Mouse (Mus musculus) splenic B cell, adult 2 months (primary cell): Measurements from ENCODE around the gene Pou2af1.

ENCODE experiments used
- DNase-seq: peaks from one replicate; pipeline ENCODE4 v3.0.0-alpha.2; 2011; ENCODE audit warnings: low read depth, low spot score
- H3K27me3 ChIP-seq: 2 replicates; pipeline ENCODE4 v1.6.1; 2012; ENCODE audit warnings: mild to moderate bottlenecking, low read length, moderate library complexity, mixed read lengths; ENCODE audit not compliant: control insufficient read depth, poor library complexity, insufficient read depth, severe bottlenecking
- H3K36me3 ChIP-seq: 2 replicates; pipeline ENCODE4 v1.6.1; 2012; ENCODE audit warnings: mild to moderate bottlenecking, low read length, moderate library complexity, mixed read lengths; ENCODE audit not compliant: control insufficient read depth, poor library complexity, insufficient read depth, severe bottlenecking

Pou2af1 gene

DNA sequence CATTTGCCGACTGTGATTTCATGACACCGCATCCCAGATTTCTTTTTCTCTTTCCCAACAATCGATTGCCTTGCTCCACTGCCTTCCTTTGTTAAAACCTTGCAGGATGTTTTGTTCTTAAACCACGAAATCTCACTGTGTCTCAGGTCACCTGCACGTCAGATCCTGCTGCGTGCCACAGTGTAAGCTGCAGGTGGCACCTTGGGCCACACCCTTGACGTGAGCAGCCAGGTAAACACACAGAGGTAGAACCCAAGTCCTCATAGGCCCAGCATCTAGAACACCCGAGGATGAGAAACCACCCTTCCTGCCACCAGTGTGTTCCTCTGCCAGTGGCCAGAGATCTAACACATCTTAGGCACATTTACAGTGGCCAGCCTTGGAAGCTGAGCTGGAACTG, 57.6 kb downstream of the Pou2af1 start:
- DNase-seq, result no peak
- Histone ChIP-seq H3K27me3 (no peaks in the 10 kb centered on the region), H3K36me3 (peaks cover 8% of the 10 kb centered on the region)

DNA sequence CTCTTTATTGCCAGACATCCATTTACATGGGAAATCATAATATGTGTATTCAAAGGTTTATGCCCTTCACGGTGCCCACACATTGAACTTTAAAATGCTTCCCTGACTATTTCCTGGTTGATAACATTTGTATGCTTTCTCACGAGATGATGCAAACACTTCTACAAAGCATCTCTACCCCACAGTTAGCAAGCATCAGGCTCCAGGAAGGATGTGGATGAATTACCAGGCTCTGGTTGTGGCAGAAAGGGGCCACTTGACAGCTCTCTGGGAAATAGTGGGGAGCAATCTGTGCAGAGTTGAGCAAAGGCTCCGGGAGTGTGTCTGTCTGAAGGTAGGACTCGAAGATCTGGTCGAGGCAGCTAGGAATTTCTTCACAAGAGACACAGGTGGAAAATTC, 58.6 kb downstream of the Pou2af1 start:
- peaks cover 8% of the 10 kb centered on the region for H3K36me3 ChIP-seq
- no peak for DNase-seq
- H3K27me3 ChIP-seq, result no peaks in the 10 kb centered on the region

DNA sequence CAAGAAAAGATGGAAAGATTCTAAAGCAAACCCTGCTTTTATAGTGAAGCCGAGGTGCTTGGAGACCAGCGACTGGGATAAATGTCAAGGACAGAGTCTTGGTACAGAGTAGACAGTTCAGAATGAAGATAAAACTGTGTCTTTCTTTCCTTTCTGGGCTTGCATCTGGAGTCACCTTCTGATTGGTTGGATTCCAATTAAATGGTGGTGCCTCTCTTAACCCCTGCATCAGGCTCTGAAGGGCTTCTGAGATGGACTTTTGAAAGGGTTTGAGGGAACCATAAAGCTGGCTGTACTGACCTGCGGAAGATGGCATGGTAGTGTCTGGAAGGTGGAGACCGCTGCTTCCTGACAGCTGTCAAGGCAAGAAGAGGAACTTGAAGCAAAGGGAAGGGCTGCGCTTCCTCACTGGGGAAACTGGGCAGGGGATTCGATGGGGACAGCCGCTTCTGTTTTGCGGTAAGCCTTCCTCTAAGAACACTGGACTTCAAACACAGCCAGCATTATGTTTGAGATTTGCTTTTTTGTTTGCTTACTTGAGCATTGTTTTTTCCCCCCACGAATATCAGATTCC, 60.2 kb downstream of the Pou2af1 start:
- peak; percentile 26 for DNase-seq
- Histone ChIP-seq H3K36me3 (peaks cover 8% of the 10 kb centered on the region), H3K27me3 (no peaks in the 10 kb centered on the region)

DNA sequence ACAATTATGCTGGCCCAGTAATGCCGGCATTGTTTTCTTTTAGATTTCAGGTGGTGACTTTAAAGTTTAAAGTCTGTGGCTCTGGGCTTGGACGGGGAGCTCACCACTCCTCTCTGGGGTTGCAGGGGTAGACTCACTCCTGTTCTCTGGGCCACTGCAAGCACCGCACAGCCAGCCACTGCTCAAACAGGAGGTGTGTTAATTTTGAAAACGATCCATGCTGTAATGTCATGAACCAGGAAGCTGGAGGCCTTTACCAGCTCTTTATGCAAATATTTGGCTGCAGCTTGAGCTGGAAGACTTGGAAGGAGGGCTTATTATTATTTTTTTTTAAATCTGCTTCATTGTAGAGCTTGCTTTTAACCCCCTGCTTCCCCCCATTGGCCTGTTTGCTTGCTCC, 61.2 kb downstream of the Pou2af1 start:
- no peaks in the 10 kb centered on the region for H3K27me3 ChIP-seq
- no peak for DNase-seq
- H3K36me3 ChIP-seq, result peaks cover 4% of the 10 kb centered on the region

DNA sequence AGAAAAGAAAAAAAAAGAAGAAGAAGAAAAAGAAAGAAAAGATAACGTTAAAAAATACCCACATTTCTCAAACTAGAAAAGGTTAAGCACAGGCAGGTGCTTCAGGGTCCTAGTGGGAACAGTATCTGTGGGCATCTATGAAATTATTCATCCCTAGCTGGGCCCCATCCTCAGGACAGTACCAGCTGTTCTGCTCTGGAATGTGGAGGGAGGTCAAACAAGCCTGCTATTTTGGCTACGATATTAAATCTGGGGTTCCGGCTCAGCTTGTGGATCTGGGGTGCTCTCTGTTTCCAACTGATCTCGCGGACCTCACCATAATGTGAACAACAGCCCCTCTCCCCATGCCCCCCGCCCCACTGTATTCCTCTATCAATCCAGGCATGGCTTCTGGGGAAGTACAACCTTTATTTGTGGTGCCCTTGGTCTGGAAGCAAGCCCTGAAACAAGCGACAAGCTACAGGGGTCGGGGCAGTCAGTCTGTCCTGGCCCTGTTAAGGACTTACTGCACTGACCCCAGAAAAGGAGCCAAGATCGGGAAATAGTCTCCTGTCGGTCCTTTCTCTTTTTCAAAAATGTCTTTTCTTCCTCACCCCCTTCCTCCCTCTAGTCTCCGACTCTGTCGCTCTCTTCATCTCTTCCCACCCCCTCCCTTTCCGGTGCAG, 64.5 kb downstream of the Pou2af1 start:
- no peak for DNase-seq
- Histone ChIP-seq H3K36me3 (no peaks in the 10 kb centered on the region), H3K27me3 (no peaks in the 10 kb centered on the region)

DNA sequence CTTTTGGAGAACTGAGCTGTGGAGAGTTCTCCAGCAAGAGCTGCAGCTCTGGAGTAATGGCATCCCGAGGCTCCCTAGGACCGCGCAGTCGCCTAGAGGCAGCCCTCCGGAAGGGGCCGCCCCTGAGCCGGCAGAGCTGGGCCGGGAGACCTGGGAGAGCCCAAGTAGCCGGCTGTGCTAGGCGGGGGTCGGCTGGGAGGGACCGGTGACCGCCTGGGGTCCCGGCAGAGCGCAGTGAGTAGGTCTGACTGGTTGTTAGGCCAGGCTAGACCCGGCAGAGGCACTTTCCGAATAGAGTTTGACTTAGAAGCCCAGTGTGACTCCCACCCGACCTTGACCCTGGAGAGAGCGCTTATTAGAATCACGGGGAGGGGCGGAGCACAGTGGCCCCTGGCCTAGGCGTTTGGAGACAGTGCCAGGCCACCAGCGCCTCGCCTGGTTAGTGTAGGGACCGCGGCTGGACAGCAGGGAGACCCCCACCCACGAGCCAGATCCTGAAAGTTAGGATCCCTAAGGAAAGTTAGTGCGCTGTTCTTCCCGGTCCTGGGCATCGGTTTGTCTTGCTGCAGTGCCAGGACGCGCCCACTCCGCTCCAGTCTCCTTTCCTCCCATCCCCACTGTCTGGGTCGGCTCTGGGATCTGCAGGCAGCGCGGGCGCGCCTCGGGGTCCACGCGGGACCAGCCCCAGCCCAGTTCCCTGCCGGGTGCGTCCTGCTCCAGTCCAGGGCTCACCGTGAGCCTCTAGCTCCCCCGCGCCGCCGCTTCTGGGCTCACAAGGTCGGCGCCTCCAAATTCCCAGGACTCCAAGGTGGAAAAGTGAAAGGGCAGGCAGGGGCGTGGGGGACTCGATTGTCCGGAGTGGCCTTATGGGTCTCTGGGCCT, 65.2 kb downstream of the Pou2af1 start, which contains the start of gene Colca2:
Colca2 (minus strand) TSS at position 70 of the 882 bp plus-strand sequence.
- Histone ChIP-seq H3K36me3 (no peaks in the 10 kb centered on the region), H3K27me3 (no peaks in the 10 kb centered on the region)
- DNase-seq, result peak; percentile 25

DNA sequence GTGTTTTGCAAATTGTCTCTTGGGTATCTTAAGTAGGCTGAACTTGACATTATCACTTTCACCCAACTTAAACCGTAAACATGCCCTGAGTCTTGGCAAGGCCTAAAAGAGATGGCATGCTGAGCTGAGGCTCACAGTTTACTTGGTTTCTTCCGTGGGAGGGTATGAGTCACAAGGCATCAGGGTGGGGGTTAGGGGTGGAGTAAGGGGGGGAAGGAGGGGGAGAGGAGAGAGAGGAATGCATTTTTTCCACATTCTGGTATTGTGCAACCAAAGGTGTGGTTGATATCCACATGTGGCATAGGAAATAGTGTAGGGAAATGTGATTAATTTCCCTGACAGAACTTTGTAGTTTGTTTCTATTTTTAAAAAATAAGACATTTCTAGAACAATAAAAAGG, 72.6 kb downstream of the Pou2af1 start:
- no peaks in the 10 kb centered on the region for H3K36me3 ChIP-seq
- no peaks in the 10 kb centered on the region for H3K27me3 ChIP-seq
- DNase-seq, result no peak
